Mouse (Mus musculus) G1E-ER4 (cell line): Measurements from ENCODE around the gene Sptssa. TPM values are rescaled to one million over a fixed set of nuclear protein-coding genes. Genes with fewer than 3 reads are reported as not detected.

ENCODE experiments used
- GATA1 ChIP-seq: IDR thresholded peaks from one replicate; pipeline ENCODE4 v1.8.0; 2012; ENCODE audit warnings: low read length, inconsistent platforms
- polyA plus RNA-seq: library from polyadenylated mRNA; stranded (reverse); fragments of >175 nt; gene quantifications from 2 replicates; pipeline ENCODE4 v1.2.3, GENCODE M21; 2012

Sptssa gene
- polyA plus RNA-seq = 14.7 and 16.6 TPM in 2 replicates

GRCm38 (mm10) chr12:54656396-54657171 lies at the start of gene Sptssa:
TSS of gene Sptssa (minus strand) at chr12:54656573.
- no peak for TF ChIP-seq GATA1

DNA sequence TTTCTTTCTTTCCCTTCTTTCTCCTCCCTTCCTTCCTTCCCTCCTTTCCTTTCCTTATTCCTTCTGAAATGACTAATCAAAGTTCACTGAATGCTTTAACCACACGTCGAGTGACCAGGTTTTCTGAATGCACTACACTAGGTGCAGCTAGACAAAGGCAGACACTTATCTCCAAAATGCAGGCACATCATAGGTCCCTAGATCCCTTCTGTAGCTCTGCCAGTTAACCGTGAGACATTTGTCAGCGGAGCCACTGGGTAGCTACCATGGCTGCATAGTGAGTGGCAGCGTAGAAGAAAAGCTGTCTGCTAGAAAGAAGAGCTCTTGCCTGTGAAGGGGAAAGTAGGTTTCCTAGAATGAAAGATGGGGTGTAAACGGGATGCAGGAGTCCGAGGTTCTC lies 43.0 kb upstream of the Sptssa start:
- TF ChIP-seq GATA1 = no peak

DNA sequence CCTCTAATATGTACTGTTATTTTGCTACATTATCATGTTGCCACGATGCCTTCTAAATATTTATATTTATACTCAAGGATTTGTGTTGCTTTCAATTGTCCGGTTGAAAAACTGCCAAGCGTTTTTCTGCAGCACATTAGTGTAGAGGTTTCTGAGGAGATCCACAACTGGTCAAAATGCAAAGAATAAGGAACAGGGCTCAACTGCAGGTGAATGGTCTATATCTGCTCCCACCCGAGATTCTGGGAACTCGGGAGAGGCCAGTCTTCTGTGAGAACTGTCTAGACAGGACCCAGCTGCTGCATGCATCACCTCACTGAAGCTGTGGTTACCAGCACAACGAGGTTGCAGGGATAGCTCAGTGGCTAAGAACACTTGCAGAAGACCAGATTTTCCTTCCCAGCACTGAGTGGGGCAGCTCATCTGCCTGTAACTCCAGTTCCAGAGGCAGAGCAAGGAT lies 41.4 kb upstream of the Sptssa start:
- no peak for TF ChIP-seq GATA1

DNA sequence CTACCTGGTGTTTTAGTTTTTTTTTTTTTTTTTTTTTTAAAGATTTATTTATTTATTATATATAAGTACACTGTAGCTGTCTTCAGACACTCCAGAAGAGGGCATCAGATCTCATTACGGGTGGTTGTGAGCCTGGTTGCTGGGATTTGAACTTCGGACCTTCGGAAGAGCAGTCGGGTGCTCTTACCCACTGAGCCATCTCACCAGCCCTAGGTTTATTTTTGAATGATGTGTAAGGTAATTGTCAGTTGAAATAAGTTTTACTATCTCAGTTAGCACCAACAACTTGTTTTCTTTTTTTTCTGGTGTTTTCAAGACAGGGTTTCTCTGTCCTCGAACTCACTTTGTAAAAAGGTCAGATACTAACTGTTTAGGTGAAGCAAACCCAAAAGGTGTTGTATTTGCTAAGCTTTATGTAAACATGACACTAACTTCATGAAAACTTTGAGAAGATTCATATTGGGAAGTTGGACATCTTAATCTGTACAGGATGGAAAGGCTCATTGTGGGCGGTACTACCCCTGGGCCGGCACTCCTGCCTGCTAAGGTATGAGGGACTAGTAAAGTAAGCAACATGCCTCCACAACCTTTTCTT lies 40.7 kb upstream of the Sptssa start:
- TF ChIP-seq GATA1 = no peak

GRCm38 (mm10) chr12:54696242-54697002 lies 40.0 kb upstream of the Sptssa start:
- TF ChIP-seq GATA1 = no peak

DNA sequence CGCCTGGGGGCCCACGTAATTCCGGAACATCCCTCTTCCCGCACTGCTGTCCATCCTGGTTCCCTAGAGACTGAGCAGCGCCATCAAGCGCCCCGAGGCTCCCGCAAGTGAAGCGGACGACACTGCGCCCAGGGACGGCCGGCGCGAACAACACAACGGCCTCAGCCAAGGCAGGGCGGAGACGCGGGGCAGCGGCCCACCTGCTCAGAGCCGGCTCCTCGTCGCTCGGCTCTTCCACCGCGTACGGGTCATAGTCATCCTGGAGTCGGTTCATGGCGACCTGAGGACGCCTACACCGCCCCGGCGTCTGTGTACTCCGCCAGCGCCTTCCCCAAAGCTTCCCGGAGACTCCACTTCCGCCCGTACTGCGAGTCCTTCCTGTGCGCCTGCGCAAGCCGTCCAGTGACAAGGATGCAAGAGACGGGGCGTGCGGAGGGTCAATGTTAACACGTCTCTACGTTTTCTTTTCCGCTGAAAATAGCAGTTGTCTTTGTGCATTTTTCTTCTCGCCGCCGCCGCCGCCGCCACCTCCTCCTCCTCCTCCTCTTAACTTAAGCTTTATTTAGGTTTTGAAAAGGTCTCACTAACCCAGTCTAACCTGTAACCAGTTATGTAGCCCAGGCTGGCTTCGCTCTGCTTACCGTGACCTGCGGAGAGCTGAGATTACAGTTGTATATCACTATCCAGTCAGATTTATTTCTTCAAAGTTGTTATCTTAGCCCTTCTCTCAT lies 39.3 kb upstream of the Sptssa start, which contains the start of gene Eapp:
Eapp (minus strand) TSS at position 387 of the 731 bp plus-strand sequence.
- TF ChIP-seq GATA1 = no peak

GRCm38 (mm10) chr12:54694847-54695510 lies 38.6 kb upstream of the Sptssa start:
- no peak for TF ChIP-seq GATA1

- no peak for TF ChIP-seq GATA1
Observed at GRCm38 (mm10) chr12:54689082-54689481, 32.7 kb upstream of the Sptssa start.

GRCm38 (mm10) chr12:54683182-54683581 lies 26.8 kb upstream of the Sptssa start:
- no peak for TF ChIP-seq GATA1

- TF ChIP-seq GATA1 = no peak
Observed at GRCm38 (mm10) chr12:54676709-54677108, 20.3 kb upstream of the Sptssa start.

GRCm38 (mm10) chr12:54675396-54675795 lies 19.0 kb upstream of the Sptssa start:
- TF ChIP-seq GATA1 = no peak

DNA sequence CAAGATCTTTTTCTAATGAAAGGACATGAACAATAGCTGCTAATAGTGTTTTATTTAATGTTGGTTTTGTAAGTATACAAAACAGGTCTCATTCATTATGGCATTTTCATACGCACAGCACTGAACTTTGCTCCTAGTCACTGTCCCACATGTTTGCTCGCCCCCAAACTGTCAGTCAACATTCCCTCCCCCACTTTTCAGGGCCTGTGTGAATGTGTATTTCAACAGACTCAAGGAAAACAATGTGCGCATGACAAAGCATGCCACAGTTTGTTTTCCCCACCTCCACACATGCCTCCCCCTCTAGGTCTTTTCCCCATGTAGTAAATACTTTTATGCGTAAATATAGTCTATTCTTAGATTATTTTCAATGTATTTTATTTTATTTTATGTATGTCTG lies 14.9 kb upstream of the Sptssa start:
- no peak for TF ChIP-seq GATA1

DNA sequence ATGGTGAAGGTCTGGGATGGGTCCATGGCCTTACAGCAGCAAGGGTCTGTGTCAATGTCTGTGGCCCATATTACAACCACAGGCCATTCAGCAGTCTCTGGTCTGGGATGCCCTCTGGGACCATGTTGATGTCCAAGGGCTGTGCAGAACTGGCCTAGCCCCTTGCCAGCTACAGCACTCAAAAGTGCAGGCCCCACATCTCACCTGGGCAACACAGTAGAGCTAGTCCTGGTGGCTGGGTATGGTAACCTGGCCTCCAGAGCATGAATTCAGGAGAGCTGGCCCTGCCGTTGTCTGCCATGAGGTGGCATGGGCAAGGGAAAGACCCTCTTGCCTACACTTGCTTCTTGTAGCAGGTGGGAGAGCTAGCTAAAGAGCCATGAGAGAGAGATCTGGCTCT lies 11.8 kb upstream of the Sptssa start:
- TF ChIP-seq GATA1 = no peak

DNA sequence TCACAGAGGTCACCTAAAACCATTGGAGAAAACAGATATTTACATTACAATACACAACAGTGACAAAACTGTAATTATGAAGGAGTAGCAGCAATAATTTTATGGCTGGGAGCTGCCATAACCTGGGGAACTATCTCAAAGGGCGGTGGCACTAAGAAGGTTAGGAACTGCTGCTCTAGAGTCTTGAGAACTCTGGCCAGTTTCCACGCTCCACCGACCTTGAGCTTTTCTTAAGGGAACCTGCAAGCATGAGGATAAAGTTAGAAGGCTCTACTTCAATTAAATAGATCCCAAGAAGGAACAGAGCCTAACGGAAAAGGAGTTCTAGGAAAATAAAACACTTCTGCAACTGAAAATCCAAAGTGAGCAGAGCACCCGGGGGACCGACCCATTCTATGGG lies 9.2 kb upstream of the Sptssa start:
- no peak for TF ChIP-seq GATA1

DNA sequence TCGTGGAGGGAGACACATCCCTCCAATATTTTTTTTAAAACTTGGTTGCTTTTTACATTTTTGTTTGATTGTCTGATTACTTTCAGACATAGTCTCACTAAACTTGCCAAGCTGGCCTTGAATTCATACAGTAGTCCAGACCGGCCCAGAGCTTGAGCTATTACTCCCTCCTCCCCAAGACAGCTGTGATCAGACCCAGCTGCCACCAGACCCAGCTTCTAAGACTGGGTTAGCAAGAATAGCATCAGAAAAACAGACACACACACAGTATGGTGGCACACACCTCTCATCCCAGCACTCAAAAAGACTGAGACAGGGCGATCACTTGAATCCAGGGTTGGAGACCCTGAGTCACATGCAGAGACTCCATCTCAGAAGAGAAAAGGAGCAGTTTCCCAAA lies 3.5 kb upstream of the Sptssa start:
- TF ChIP-seq GATA1 = no peak
